13 mouse cellular contexts compared by ENCODE assay signal in genomic region chr1:113358242-113358641, GRCm38 (mm10).
DNase-seq lines count a peak whose midpoint lies in the region; ATAC-seq and TF ChIP-seq lines count a peak whose summit lies in the region.
"Had no signal": no experiment of that assay in that cellular context is flagged by ENCODE, and none has a peak within 500 bp of the region (broad histone marks: within the 10 kb centered on the region; RNA-seq: fewer than 3 reads in every experiment).

No protein-coding gene starts in this region.

- no peak overlapping the region for H3K4me3 ChIP-seq in forebrain, embryonic 16.5 days (replicated peaks; ENCODE audit: low read length)
- no peak overlapping the region for H3K4me3 ChIP-seq in midbrain, postnatal 0 days (ENCODE audit: low read depth, low read length)
- no peak overlapping the region for H3K4me3 ChIP-seq in intestine, postnatal 0 days (ENCODE audit: low read depth, low read length)
- H3K4me3 ChIP-seq in limb, embryonic 10.5 days: no peak overlapping the region
- H3K4me3 ChIP-seq: embryonic facial prominence, embryonic 13.5 days; heart, embryonic 15.5 days; limb, embryonic 12.5 days had no signal

- H3K9me3 ChIP-seq in forebrain, embryonic 16.5 days (ENCODE audit: control insufficient read depth, low read length): no peaks in the 10 kb centered on the region
- no peaks in the 10 kb centered on the region for H3K9me3 ChIP-seq in midbrain, postnatal 0 days (ENCODE audit: low read length)
- no peaks in the 10 kb centered on the region for H3K9me3 ChIP-seq in intestine, postnatal 0 days (ENCODE audit: control insufficient read depth)
- no peaks in the 10 kb centered on the region for H3K9me3 ChIP-seq in limb, embryonic 10.5 days (replicated peaks)
- H3K9me3 ChIP-seq: embryonic facial prominence, embryonic 13.5 days; heart, embryonic 15.5 days; limb, embryonic 12.5 days had no signal

- H3K27ac ChIP-seq in forebrain, embryonic 16.5 days (ENCODE audit: low read length): no peak overlapping the region
- no peak overlapping the region for H3K27ac ChIP-seq in midbrain, postnatal 0 days (ENCODE audit: low read depth, low read length)
- no peak overlapping the region for H3K27ac ChIP-seq in intestine, postnatal 0 days (ENCODE audit: low read depth, low read length)
- no peak overlapping the region for H3K27ac ChIP-seq in limb, embryonic 10.5 days
- H3K27ac ChIP-seq: embryonic facial prominence, embryonic 13.5 days; heart, embryonic 15.5 days; limb, embryonic 12.5 days had no signal

- DNase-seq in brain, adult 2 months (ENCODE audit: low read depth, low spot score): peak; percentile 20
- peak; percentile 9 to 13 for DNase-seq in cerebellum, adult 18-20 months
- peak; percentile 85 for DNase-seq in midbrain, postnatal 0 days (ENCODE audit: low spot score)
- no peak for DNase-seq in layer of hippocampus, postnatal 36 days
- DNase-seq in limb, embryonic 10.5 days (ENCODE audit: low spot score): no peak
- DNase-seq: kidney, adult 11 months; lung, embryonic 14.5 days; thymus, postnatal 4 days had no signal

- no peak overlapping the region for H3K9ac ChIP-seq in forebrain, embryonic 16.5 days (replicated peaks; ENCODE audit: low read depth, low read length)
- no peak overlapping the region for H3K9ac ChIP-seq in midbrain, postnatal 0 days (replicated peaks; ENCODE audit: low read length, poor library complexity, severe bottlenecking)
- H3K9ac ChIP-seq in intestine, postnatal 0 days (ENCODE audit: low read depth, low read length): no peak overlapping the region
- H3K9ac ChIP-seq: embryonic facial prominence, embryonic 13.5 days; heart, embryonic 15.5 days; limb, embryonic 12.5 days; lung, embryonic 14.5 days had no signal

- 0 out of 2 replicates have a peak, but pooled peaks cover 3% of the 10 kb centered on the region for H3K4me1 ChIP-seq in forebrain, embryonic 16.5 days (replicated peaks; ENCODE audit: control insufficient read depth, insufficient read depth, low read length)
- no peaks in the 10 kb centered on the region for H3K4me1 ChIP-seq in midbrain, postnatal 0 days (ENCODE audit: insufficient read depth, low read length)
- no peaks in the 10 kb centered on the region for H3K4me1 ChIP-seq in intestine, postnatal 0 days (replicated peaks; ENCODE audit: control insufficient read depth, insufficient read depth, low read length)
- H3K4me1 ChIP-seq in limb, embryonic 10.5 days: no peaks in the 10 kb centered on the region
- H3K4me1 ChIP-seq: embryonic facial prominence, embryonic 13.5 days; heart, embryonic 15.5 days; limb, embryonic 12.5 days had no signal

- WGBS in forebrain, embryonic 16.5 days: 14% methylated on average over 4 of the region's 4 CpGs
- WGBS in midbrain, postnatal 0 days: 31% methylated on average over 4 of the region's 4 CpGs
- WGBS in intestine, postnatal 0 days: 77% methylated on average over 4 of the region's 4 CpGs
- WGBS in limb, embryonic 10.5 days: 90% methylated on average over 4 of the region's 4 CpGs

- TF ChIP-seq CTCF in midbrain, postnatal 0 days (IDR thresholded peaks at IDR 0.05): no peak
- no peak for TF ChIP-seq CTCF in intestine, postnatal 0 days (IDR thresholded peaks at IDR 0.05; ENCODE audit: low read depth)

- no peaks in the 10 kb centered on the region for H3K36me3 ChIP-seq in forebrain, embryonic 16.5 days (ENCODE audit: control insufficient read depth, insufficient read depth)
- no peaks in the 10 kb centered on the region for H3K36me3 ChIP-seq in midbrain, postnatal 0 days (ENCODE audit: insufficient read depth, low read length)
- no peaks in the 10 kb centered on the region for H3K36me3 ChIP-seq in intestine, postnatal 0 days (ENCODE audit: control insufficient read depth, insufficient read depth)
- H3K36me3 ChIP-seq in limb, embryonic 10.5 days: no peaks in the 10 kb centered on the region
- H3K36me3 ChIP-seq: embryonic facial prominence, embryonic 13.5 days; heart, embryonic 15.5 days; limb, embryonic 12.5 days had no signal

- H3K27me3 ChIP-seq in forebrain, embryonic 16.5 days (replicated peaks; ENCODE audit: control insufficient read depth, insufficient read depth, low read length): no peaks in the 10 kb centered on the region
- H3K27me3 ChIP-seq in midbrain, postnatal 0 days (ENCODE audit: insufficient read depth, low read length): no peaks in the 10 kb centered on the region
- H3K27me3 ChIP-seq in intestine, postnatal 0 days (replicated peaks; ENCODE audit: control insufficient read depth, insufficient read depth, low read length): no peaks in the 10 kb centered on the region
- H3K27me3 ChIP-seq in limb, embryonic 10.5 days (ENCODE audit: low read depth, poor library complexity, severe bottlenecking): no peaks in the 10 kb centered on the region
- H3K27me3 ChIP-seq: embryonic facial prominence, embryonic 13.5 days; heart, embryonic 15.5 days; limb, embryonic 12.5 days had no signal

- no peak overlapping the region for H3K4me2 ChIP-seq in forebrain, embryonic 16.5 days (ENCODE audit: low read length)
- no peak overlapping the region for H3K4me2 ChIP-seq in midbrain, postnatal 0 days (ENCODE audit: low read depth, low read length, poor library complexity, severe bottlenecking)
- no peak overlapping the region for H3K4me2 ChIP-seq in intestine, postnatal 0 days (replicated peaks; ENCODE audit: low read depth)
- H3K4me2 ChIP-seq: embryonic facial prominence, embryonic 13.5 days; heart, embryonic 15.5 days; limb, embryonic 12.5 days; lung, embryonic 14.5 days had no signal

- ATAC-seq in forebrain, embryonic 16.5 days: peak; percentile 84
- ATAC-seq in midbrain, postnatal 0 days (ENCODE audit: low FRiP score): 0 out of 2 replicates have a peak, but pooled peaks have one; percentile 52
- no peak for ATAC-seq in intestine, postnatal 0 days

Comparison
In these comparisons a context has a peak if more than half of its experiments do, and no peak if none do; other contexts are left out.
1. DNase-seq: peak in brain, adult 2 months (single experiment), cerebellum, adult 18-20 months (2 of 2) and midbrain, postnatal 0 days (single experiment); none in layer of hippocampus, postnatal 36 days (0 of 2) and limb, embryonic 10.5 days (single experiment).